Mouse (Mus musculus) kidney, adult 11 months (tissue): ENCODE measurements around the gene Thegl.

Experiments
- DNase-seq: peaks from one replicate; pipeline ENCODE4 v3.0.0; 2022

The Thegl gene

DNA sequence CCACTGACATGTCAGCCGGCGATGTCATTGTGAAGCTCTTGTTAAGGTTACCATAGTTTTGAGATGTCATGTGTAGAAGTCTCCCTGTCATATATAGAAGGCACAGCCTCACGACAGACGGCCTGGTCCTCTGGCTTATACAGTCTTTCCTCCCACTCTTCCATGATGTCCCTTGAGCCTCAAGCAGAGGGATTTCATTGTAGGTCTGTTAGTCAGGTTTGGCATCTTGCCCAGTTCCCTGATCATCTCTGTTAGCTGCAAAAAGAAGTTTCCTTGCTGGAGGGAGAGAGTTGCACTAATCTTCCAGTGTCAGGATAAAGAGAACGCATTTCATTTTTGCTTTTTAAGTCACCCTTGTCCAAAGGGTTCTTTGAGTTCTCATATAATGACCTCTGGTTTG lies 36.8 kb downstream of the Thegl start:
- no peak for DNase-seq

DNA sequence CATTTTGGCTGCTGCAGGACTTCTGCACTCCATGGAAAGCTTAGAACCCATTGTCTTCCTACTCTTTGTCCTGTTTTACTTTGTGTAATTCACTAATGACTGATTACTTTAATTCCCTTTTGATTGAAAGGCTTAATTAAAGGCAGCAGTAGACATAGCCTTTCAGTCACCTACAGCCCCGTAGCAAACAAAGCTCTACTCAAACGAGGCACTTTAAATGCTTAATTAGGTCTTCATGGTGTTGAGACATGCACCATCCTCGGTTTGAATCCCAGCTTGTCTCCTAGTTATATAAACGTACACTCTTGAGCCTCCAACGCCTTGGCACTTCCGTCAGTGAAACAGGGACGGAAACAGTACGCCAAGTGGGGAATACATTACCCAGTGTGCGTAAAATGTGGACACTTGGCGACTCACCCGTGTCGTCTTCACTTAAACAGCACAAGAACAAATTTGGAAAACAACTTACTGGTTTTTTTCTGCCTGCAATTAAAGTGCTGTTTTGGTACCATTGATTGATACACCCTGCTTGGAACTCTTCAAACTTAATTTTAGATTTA lies 41.1 kb downstream of the Thegl start:
- DNase-seq = no peak

DNA sequence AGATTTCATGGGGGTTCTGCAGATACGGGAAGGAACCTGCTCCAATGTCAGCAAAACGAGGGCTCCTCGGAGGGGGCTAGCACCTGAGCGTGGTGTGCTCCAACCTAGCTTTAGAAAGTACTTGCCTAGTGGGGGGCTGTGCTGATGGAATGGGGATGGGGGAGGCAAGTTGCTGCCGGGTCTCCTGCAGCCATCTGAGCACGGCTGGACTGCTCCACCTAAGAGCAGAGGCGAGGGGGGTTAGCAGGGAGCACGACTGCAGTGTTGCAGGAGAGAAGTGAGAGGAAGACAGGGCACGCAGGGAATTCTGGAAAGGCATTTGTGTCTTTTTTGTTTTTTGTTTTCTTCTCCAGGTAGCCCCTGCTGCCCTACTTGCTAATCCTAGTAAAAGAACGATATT lies 44.5 kb downstream of the Thegl start:
- no peak for DNase-seq

DNA sequence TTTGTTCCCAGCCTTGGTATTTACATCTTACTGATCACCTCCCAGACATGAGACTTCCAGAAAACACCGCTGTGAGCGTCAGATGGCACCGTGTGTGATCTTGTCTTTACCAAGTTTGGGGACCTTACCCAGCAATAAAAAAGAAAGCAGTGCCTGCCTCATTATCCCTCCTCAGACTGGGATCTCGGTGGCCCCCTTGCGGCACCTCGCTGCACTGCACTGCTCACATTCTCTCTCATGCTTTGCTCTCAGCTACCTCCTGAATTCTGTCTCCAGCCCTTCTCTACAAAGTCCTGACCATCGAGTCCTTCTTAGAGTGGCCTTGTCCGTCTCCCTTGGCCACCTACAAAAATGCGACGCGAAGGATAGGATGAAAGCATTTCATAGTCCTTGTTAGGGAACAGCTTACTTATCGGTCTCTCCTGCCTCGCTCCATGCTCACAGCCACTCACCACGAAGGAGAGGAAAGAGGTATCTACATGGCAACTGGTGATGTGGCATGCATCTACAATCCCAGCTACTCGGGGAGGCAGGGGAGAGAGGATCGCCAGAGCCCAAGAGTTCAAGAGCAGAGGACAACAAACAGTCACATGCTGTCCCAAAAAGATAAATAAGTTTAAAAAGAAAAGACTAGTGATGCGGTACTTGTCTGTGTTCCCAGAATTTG lies 45.7 kb downstream of the Thegl start:
- DNase-seq = peak; percentile 22

DNA sequence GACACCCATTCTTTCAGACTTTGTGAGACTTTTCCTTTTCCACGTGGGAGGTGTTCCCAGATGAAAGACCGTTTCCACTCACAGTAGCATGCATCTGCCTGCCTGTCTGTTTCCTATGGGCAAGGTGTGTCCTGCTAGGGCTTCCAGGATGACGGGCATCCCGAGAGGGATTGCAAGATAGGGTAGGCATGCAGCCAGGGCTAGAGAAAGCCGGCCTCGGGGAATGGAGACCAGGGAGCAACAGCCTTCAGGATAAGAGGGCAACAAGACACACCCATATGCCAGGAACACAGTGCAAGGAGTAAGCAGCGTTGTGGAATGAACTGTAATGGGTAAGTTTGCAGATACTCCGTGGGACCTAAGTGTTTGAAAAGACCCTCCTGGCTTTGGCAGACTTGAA lies 51.5 kb downstream of the Thegl start:
- DNase-seq = no peak

DNA sequence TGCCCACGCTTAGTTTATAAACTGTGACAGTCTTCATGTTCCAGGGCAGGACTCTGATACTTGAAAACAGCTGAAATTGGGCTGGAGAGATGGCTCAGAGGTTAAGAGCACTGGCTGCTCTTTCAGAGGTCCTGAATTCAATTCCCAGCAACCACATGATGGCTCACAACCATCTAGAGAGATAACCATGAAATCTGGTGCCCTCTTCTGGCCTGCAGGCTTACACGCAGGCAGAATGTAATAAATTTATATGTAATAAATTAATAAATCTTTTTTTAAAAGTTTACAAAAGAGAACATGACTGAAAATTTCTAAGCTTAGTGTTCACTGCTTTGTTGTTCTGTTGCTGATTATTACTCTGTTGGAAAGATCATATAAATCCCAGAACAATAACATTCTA lies 55.2 kb downstream of the Thegl start:
- DNase-seq = no peak

DNA sequence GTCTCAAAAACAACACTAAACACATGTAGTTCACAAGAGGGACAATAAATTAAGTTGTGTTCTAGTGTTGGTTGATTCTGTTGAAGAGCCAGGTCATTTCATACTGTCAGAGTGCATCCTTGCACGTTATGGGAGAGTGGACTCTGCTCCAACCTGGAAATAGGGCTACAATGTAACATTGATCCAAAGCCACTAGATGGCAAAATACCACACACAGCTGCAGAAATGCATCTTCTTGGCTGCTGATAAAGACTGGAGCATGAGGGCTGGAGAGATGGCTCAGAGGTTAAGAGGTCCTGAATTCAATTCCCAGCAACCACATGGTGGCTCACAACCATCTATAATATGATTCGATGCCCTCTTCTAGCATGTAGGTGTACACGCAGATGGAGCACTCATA lies 55.8 kb downstream of the Thegl start:
- no peak for DNase-seq

DNA sequence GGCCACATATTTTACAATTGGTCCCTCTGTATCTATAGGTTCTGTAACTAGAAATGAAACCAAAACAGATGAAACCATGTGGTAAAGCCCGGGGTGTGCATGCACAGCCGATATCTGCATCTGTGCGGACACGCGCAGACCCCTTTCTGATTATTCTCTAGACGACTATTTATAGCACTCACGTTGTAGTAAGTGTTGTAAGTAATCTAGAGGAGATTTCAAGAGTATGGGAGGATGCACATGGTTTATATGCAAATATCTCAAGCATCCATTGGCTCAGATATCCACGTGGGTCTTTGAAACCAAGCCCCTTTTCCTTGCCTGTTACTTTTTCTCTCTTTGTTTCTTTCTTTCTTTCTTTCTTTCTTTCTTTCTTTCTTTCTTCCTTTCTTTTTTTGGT lies 58.0 kb downstream of the Thegl start:
- no peak for DNase-seq

DNA sequence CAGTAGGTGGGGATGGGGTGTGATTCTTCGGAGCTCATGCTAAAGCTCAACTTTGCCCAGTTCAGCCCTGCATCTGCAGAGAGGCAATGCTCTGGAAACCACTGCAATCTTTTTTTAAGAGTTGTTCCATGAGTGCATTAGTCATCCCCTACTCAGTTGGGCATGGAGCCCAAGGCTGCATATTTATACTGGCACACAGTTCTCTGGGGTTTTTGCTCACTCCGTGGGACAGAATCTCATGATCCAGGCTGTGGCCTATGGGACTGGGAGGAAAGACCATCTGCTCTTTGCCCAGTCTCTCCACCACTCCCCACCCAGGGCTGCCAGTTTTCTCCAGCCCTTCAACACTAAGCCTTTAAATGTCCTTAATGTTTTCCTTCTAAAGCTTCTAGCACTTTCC lies 59.1 kb downstream of the Thegl start:
- DNase-seq = no peak

DNA sequence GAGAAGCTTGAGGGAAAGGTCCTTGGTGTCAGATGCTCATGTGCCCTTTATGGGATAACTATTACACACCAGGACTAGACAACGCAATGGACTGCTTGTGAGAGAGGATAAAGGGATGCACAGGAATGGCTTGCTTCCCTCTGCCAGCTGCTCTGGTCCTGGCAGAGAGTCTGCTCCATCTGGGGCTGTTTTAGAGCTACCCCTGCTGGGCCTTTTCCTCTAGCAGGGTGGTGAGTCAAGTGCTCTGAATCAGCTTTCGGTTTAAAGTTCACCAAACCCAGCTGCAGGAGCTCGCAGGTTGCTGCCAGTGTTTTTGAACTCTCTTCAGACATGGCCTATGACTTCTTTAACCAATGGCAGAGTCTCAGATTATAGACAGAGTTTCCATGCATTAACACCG lies 60.1 kb downstream of the Thegl start:
- DNase-seq = no peak

DNA sequence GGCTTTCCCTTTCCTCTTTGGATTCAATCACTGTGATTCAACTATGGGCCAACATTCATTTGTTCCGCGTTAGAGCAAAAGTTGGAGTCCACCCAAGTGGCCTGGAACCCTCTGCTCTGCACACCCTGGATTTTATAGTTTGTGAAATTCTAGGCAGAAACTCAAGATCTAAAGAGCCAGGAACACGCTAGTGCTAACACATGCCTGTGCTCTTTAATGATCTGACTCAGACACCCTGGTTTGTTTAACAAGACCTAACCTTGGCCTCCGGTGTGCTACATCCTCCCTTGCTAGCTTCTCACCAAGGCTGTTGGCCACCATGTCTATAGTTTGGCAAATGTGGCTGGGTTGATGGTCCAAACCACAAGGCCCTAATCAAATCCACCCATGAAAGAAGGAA lies 64.9 kb downstream of the Thegl start:
- no peak for DNase-seq

DNA sequence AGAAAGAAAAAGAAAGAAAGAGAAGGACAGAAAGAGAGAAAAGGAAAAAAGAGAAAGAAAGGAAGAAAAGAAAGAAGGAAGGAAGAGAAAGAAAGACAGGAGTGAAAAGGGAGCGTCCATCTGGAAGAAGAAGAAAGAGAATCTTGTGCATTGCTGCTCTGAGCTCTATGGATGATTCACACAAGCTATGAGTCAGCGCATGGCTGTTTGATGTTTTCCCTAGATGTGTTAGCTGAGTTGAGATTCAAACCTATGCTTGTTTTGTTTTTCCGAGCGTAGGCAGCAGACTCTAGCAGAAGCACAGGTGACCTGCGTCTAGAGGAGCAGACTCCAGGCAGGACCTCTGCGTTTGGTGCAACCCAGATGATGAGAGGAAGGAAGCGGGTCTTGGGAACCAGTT lies 66.9 kb downstream of the Thegl start:
- DNase-seq = no peak

DNA sequence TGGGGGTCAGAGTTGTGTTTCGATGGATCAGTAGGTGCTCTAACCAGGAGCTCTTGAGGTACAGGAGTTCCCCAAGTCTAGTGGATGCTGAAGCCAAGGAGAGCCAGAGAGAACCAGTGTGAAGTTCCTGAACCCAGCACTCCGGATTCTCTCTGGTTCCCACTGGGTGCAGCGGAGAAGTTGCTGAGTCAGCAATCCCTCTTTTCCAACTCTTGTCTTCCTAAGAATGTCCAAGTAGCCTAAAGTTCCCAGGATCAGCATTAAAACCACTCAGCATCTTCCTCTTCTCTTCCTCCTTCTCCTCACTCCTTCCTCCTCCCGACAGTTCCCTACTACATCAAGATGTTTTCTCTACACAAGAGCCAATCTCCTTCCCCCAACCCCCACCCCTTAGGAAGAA lies 68.6 kb downstream of the Thegl start:
- DNase-seq = no peak

DNA sequence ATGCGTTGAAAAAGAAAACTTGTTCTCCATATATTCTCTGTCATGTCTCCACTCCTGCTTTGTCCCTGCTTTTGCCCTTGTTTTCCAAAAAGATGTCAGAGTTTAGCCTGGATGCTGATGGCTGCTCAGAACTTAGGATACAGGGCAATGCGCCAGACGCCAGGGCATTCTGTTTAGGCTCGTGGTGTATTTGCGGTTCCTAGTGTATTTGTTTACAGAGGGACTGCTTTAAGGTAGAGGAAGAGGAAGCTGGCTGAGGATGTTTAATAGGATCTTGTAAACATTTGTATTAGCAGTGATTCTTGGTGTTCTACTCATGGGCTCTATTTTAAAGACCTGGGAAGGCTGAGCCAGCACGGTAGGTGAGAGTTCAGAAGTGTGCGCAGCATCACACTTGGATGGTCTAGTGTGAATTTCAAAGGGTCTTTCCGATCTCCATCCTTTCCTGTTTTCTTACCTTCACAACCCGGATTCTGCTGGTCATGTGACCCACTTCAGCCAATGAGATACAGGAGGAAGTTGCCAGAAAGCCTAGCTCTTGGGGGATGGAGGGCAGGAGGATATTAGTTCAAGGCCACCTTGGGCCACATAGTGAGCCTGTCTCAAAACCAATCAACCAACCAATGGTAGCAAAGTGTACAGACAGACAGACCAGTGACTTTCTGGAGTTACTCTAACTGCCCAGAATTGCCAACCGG lies 70.1 kb downstream of the Thegl start:
- DNase-seq = no peak

DNA sequence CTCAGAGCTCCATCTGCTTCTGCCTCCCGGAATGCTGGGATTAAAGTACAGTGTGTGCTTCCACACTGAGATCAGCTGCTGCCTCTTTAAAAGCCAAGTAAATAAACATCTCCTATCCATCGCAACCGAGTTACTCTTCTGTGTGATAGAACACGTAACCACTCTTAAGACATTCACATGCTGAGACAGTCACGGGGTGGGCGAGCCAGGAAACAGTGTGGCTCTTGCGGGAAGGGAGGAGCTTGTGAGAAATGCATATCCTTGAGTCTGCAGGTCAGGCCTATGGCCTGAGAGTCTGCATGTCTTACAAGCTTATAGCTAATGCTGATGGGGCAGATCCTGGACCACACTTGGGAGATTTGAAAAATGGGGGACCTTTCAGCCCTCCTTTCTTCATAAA lies 70.7 kb downstream of the Thegl start:
- DNase-seq = no peak

DNA sequence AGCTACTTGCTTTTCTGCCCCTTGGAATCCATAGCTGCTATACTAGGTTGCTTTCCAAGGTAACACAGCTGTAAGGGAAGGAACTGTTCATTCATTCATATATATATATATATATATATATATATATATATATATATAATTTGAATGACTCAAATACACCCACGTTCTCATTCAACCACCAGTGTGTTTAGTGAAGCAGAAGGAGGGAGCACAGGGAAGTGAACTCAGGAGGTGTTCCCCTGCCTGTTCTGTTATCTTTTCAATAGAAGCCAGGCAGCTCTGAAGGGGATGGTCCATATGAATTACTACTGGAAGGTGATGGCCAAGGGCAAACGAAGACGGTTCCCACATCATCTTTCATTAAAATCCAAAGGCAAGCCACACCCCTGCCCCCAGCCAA lies 71.3 kb downstream of the Thegl start:
- DNase-seq = no peak

DNA sequence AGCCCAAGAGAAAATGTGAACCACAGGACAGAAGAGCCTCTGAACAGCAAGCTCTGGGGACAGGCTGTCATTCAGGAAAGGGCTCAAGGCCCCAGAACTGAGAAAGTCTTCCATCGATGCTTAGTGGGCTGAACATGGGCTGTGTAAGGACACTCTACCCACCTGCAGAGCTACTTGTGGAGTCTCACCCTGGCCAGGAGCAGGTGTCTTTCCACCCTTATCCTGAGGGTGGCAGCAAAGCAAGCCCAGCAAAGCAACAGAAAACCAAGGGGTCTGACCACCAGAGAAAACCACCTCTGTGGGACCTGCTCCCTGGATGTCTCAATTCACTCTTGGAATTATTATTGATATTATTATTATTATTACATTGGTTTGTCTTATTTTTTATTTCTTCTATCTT lies 73.5 kb downstream of the Thegl start:
- DNase-seq = no peak

DNA sequence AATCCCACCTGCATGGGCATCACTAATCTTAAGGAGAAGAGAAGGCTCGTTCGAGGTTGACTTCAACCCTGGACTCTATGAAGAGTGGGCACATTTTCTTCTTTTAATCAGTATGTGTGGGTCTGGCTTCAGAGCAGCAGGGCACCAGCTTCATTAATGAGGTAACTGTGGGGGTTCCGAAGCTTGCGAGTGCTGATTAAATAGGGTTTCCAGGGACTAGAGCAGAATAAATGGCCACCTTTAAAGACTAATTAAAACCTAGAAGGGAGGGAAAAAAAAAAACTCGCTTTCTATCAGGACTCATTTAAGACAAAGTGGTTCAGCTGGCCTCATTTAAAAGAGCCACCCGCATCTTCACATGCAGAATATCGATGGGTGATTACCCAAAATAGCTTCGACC lies 74.1 kb downstream of the Thegl start:
- DNase-seq = no peak

DNA sequence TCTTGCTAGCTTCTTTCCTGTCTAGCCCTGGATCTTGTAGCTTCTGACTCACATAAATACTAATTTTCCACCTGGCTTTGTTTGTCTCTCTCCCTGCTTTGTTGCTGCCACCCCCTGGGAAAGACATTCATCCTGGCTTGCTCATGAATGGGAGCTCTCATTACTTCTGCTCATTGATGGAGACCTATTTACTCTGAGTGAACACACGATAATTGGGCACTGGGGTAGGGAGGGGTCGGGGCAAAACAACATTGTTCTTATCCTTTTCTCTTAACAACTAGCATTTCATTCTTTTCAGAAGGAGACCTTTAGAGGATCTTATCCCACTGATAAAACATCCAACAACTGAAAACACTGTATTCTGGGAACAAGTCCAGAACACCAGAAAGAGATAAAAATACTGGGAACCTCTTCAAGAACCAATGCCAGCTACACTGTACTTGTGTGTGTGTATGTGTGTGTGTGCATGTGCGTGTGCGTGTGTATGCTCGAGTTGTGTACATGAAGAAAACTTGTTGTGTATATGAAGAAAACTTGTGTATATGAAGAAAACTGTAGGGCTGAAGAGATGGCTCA lies 74.8 kb downstream of the Thegl start:
- DNase-seq = no peak

DNA sequence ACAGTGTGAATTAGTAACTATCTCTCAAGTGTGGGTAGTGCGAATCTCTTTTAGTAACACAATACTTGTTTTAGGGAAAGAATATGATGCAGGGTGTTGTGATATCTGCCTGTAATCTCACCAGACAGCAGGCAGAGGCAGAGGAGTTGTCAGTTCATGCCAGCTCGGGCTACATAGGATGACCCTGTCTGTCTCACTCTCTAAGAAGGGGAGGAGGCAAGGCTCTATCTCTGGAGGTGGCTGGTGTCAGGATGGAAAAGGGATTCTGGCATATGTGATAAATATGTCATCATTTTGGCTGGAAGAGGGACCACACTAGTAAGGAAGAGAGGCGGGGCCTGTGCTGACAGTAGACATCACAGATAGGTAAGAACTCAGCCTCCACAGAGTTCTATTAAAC lies 76.1 kb downstream of the Thegl start:
- DNase-seq = no peak

DNA sequence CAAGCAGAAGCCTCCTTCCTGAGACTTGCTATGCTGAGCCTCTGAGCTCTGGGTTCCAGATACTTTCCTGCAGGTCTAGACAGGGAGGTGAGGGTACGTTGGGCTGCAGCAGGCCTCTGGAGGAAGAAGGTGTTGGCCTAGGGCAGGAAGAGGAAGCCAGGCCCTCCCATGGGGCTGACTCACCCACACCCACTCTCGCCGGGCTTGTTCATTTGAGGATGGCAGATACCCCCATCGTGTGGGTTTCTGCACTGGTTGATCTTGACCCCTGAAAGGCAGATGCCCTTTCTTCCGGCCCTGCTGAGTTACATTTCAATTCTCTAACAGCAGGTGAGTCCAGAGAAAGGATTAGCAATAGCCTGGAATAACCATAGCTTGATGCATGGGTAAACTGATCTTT lies 76.7 kb downstream of the Thegl start:
- no peak for DNase-seq

DNA sequence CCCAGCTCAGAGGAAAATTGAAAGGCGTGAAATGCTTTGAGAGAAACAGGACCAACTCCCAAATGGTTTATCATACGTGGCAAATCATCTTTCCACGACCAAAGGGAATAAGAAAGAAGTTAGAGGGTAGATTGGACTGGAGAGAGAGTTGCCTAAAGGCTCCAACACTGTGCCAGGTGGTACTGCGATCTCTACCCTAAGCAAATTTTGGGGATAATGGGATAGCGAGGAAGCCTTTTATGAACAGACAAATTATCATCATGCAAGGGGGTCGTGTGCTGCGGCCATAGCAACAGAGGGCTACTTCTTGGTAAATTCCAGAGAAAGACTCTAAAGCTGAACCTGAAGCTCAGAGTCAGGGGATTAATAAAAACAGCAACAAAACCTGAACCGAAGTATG lies 78.1 kb downstream of the Thegl start:
- DNase-seq = no peak

DNA sequence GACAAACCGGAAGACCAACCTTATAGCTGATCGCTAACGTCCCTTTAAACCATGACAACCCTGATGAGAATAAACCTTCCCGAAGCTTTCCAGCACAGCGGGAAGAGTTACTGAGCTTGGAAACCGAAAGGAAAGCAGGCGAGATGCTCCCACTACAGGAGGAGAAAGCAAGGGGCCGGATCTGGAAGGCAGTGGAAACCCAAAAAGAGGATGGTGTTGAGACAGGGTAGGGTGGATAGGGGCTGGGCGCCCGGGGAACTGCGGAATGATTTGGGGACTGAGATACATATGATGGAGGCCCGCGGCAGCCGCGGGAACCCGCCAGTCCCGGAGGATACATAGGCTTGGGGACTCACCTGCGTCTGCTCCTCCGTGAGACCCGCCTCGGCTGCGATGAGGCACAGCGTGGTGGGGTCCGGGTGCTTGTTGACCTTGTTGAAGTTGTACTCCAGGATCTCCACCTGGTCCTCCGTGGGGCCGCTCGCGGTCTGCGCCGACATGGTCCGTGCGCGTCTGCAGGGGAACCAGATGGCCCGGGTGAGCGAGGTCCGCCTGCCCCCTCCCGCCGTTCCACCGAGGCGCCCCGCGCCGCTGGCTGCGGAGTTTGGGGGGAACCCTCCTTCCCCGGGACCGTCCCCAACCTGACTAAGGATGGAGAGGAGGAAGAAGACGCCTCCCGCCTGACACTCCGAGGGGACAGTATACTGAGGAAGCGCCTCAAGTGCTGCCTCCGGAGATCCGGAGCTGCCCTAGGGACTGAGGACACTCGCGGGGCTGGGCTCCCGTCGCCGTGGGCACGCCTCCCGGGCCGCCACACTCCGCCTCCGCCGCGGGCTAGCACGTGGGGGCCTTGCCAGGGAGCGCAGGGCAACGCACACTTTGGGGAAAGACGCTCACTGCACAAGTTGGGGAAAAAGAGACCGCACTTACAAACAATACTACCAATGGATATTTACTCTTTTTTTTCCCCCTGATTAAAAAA lies 79.0 kb downstream of the Thegl start:
- DNase-seq = peak; percentile 33
